Mouse (Mus musculus): ENCODE measurements around the gene Zfp574.
"Not testable (repeated sequence)": the region's sequence is repeated elsewhere in the genome, so short reads cannot be mapped to it uniquely, and the experiment has no call there.

Gene Zfp574

DNA sequence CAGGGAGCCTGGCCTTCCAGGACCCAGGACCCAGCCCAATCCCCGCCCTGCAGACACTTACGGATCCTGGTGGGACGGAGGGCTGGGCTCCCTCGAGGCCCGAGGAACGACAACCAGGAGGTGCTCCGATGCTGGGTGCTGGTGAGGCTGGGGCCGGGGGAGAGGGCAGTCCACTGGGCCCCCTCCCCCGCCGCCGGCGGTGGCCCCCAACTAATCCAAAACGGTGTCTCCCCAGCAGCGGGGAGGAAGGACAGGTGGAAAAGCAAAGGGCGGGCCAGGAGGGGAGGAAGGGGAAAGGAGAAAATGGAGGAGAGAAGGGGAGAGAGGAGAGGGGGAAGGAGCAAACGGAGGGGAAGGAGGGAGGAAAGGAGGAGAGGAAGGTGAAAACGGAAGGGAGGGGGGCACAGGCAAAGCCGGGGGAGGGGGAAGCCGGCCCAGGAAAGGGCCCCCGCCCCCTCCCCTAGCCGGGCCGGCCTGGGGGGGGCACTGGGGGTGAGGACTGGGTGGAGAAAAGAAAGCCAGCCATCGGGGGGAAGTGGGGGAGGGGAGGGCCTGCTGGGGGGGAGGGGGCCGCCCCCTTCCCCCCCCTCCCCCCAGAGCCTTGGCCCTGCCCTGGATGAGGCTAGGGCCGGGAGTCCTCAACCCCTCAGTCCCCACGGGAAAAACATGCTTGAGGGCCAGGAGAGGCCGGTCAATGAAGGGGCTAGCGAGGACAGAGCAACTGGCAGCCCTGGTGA lies at the start of gene Zfp574, which contains the start of gene Grik5:
Zfp574 (plus strand) TSS at position 589 of the 737 bp plus-strand sequence.
Grik5 (minus strand) TSS at position 368 of the 737 bp plus-strand sequence.
- no peak for DNase-seq (ENCODE audit: extremely low read depth, insufficient read length, low spot score)

GRCm38 (mm10) chr7:25025855-25026439 lies 46.4 kb upstream of the Zfp574 start:
- DNase-seq (ENCODE audit: extremely low read depth, insufficient read length, low spot score), result peak; percentile 45

- DNase-seq (ENCODE audit: extremely low read depth, insufficient read length, low spot score), result peak; percentile 48
Observed at GRCm38 (mm10) chr7:25026452-25026851, 45.9 kb upstream of the Zfp574 start.

GRCm38 (mm10) chr7:25030032-25030753 lies 42.2 kb upstream of the Zfp574 start:
- no peak for DNase-seq (ENCODE audit: extremely low read depth, insufficient read length, low spot score)

DNA sequence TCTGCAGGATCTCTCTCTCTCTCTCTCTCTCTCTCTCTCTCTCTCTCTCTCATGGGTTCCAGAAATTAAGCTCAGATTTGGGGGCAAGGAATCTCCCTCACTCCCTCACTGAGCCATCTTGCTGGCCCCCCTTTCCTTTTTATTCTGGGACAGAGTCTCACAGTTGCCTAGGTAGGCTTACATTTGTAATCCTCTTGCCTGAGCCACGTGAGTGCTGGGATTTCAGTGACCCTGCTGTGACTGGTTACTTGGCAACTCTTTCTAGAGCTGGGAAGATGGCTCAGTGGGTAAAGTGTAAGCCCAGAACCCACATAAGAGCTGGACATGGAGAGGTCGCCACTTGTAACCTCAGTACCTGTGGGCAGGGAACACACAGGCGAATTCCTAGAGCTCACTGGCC lies 40.8 kb upstream of the Zfp574 start:
- no peak for DNase-seq (ENCODE audit: extremely low read depth, insufficient read length, low spot score)

- DNase-seq (ENCODE audit: extremely low read depth, insufficient read length, low spot score), result no peak
Observed at GRCm38 (mm10) chr7:25034796-25035195, 37.6 kb upstream of the Zfp574 start.

DNA sequence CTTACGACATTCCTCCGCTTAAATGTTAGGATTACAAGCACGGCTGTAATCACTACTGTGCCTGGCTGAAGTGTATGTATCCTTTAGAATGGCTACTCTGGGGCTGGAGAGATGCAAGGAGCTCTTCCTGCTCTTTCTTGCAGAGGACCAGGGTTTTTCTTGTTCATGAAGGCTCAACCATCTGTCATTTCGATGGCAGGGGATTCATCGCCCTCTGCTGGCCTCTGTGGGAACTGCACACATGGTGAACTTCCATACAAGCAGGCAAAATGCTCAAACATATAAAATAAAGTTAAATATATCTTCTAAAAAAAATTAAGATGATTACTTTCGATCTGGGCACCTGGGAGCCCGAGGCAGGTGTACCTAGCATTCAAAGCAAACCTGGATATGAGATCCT lies 36.5 kb upstream of the Zfp574 start:
- no peak for DNase-seq (ENCODE audit: extremely low read depth, insufficient read length, low spot score)

DNA sequence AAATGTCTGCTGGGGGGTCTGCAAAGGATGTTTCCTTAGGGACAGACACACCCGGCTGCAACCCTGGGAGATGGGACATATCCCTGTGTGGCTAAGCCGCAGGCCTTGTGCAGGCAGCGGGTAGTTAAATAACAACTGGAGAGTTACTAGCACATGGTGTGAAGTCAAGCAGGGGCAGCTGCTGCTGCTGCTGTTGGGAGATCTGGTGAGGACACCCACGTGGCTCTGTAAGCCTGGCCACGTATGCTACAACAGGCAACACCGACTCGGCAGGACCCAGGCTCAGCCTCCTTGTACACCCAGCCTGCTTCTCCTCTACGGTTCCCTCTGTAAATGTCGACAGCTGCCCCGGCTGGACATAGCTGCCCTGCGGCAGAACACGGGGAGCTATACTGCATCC lies 30.4 kb upstream of the Zfp574 start:
- DNase-seq (ENCODE audit: extremely low read depth, insufficient read length, low spot score), result no peak

GRCm38 (mm10) chr7:25044599-25044998 lies 27.8 kb upstream of the Zfp574 start:
- DNase-seq (ENCODE audit: extremely low read depth, insufficient read length, low spot score), result not testable (repeated sequence)

- peak; percentile 67 for DNase-seq (ENCODE audit: extremely low read depth, insufficient read length, low spot score)
Observed at GRCm38 (mm10) chr7:25047363-25047762, 25.0 kb upstream of the Zfp574 start.

GRCm38 (mm10) chr7:25049295-25049930 lies 23.0 kb upstream of the Zfp574 start:
- DNase-seq (ENCODE audit: extremely low read depth, insufficient read length, low spot score), result no peak

DNA sequence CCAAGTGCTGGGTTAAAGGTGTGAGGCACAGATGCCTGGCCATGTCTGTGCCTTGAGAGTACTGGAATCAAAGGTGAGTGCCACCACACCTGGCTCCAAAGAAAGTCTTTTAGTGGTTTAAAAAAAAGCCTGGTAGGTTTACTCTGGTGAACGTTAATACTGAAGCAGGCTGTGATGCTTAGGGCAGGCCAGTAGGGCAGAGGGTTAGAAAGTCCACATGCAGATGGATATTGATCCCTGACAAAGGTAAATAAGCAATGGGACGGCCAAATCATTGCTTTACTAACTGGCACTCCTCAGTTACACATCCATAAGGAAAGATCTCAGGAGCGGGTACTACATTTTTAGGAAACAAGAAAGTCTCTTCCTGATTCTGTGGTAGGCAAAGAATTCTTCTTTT lies 19.8 kb upstream of the Zfp574 start:
- DNase-seq (ENCODE audit: extremely low read depth, insufficient read length, low spot score), result no peak

DNA sequence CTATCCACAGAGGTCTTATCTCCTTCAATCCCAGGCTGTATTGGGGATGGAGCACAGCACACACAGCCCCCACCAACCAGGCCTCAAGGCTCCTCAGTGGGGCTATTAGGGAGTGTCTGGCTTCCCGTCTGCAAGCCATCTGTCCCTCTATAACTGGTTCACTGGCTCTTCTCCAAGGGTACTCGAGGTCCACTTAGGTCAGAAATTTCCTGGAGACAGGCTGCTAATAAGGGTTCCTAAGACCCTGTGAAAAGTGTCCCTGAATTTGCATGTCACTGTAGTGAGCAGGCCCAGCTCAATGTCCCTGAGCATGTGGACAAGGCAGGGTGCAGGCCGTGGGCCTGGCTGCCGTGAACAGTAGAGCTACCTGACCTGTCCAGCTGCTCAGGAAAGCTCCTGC lies 15.4 kb upstream of the Zfp574 start:
- no peak for DNase-seq (ENCODE audit: extremely low read depth, insufficient read length, low spot score)

DNA sequence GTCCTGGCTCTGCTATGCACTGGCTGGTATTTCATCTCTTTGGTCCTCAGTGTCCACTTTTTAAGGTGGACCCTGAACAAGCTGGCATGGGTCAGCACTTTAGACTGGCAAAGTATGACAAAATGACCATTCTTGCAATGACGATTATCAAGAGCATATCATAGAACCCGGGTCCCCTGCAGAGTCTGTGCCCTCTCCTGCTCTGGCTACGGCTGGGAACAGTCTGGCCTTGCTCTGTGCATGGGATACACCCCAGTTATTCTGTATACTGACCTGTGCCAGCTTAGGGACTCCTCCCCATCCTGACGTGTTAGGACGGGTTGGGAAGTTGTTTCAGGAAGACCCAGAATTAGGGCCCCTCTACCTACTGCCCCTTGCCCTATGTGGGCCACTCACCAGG lies 14.5 kb upstream of the Zfp574 start:
- no peak for DNase-seq (ENCODE audit: extremely low read depth, insufficient read length, low spot score)

- no peak for DNase-seq (ENCODE audit: extremely low read depth, insufficient read length, low spot score)
Observed at GRCm38 (mm10) chr7:25058394-25058793, 14.0 kb upstream of the Zfp574 start.

DNA sequence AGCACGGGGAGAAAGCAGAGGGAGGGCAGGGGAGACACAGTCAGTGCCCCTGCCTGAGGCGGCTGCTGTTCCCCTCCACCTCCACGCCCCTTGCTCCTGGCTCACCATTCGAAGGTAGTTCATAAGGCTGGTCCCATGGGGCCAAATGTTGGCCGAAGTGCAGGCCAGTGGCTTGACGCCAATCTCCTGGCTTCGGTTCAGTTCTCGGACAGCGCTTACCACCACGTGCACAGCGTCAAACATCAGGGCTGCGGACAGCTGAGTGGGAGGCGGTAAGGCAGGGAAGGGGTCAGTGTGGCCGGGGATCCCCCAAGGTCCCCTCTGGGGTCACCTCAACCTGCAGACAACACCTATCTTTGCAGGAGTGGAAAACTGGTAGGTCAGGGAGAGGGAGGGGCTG lies 13.5 kb upstream of the Zfp574 start:
- no peak for DNase-seq (ENCODE audit: extremely low read depth, insufficient read length, low spot score)

GRCm38 (mm10) chr7:25063346-25063745 lies 9.0 kb upstream of the Zfp574 start:
- DNase-seq (ENCODE audit: extremely low read depth, insufficient read length, low spot score), result no peak

DNA sequence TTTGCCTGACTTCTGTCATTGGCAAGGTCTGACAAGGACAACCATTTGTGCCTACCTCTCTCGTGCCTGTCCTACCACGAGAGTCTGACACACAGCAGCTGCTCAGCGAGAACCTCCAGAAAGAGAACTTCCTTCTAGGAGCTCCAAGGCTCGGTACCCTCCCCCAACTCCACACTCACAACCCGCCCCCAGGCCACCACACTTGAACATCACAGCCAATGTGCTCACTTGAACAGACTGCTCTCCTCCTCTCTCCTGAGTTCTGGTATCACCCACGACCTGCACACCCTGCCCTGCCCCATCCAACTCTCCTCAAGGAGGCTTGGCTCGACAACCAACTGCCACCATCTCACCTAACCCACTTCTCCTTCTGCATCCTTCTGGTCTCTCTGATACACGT lies 8.5 kb upstream of the Zfp574 start:
- DNase-seq (ENCODE audit: extremely low read depth, insufficient read length, low spot score), result no peak

- no peak for DNase-seq (ENCODE audit: extremely low read depth, insufficient read length, low spot score)
Observed at GRCm38 (mm10) chr7:25067338-25067737, 5.0 kb upstream of the Zfp574 start.

- DNase-seq (ENCODE audit: extremely low read depth, insufficient read length, low spot score), result no peak
Observed at GRCm38 (mm10) chr7:25067909-25068656, 4.3 kb upstream of the Zfp574 start.

- DNase-seq (ENCODE audit: extremely low read depth, insufficient read length, low spot score), result no peak
Observed at GRCm38 (mm10) chr7:25068724-25069123, 3.6 kb upstream of the Zfp574 start.

All from 3134 (cell line).